Mouse (Mus musculus) forebrain, embryonic 15.5 days (tissue): ENCODE results near the gene Edar. TPM values are rescaled to one million over a fixed set of nuclear protein-coding genes. Genes with fewer than 3 reads are reported as not detected.

Experiments used
- ATAC-seq: fragments of 200-750 bp; cut with Nextera tagmentation; replicated peaks from 2 replicates; pipeline ENCODE4 v1.8.0; 2017; ENCODE audit warnings: mild to moderate bottlenecking, moderate TSS enrichment, moderate library complexity
- H3K27ac ChIP-seq: fragments of 300-500 bp; sonication (generic); replicated peaks from 2 replicates; pipeline ENCODE4 v1.5.1; 2015; ENCODE audit warnings: mild to moderate bottlenecking, inconsistent platforms
- H3K27me3 ChIP-seq: fragments of 300-500 bp; sonication (generic); 2 replicates; pipeline ENCODE4 v1.6.1; 2015; ENCODE audit warnings: inconsistent platforms
- H3K36me3 ChIP-seq: fragments of 300-500 bp; sonication (generic); 2 replicates; pipeline ENCODE4 v1.6.1; 2015; ENCODE audit warnings: mild to moderate bottlenecking, inconsistent platforms
- H3K4me1 ChIP-seq: fragments of 300-500 bp; sonication (generic); 2 replicates; pipeline ENCODE4 v1.6.1; 2015; ENCODE audit warnings: inconsistent platforms
- H3K4me2 ChIP-seq: fragments of 300-500 bp; sonication (generic); replicated peaks from 2 replicates; pipeline ENCODE4 v1.6.1; 2015; ENCODE audit warnings: mild to moderate bottlenecking, inconsistent platforms
- H3K4me3 ChIP-seq: fragments of 300-500 bp; sonication (generic); 2 replicates; pipeline ENCODE4 v1.5.1; 2015; ENCODE audit warnings: mild to moderate bottlenecking, inconsistent platforms
- H3K9ac ChIP-seq: fragments of 300-500 bp; sonication (generic); replicated peaks from 2 replicates; pipeline ENCODE4 v1.6.1; 2015; ENCODE audit warnings: mild to moderate bottlenecking, inconsistent platforms
- H3K9me3 ChIP-seq: fragments of 300-500 bp; sonication (generic); 2 replicates; pipeline ENCODE4 v1.6.1; 2016; ENCODE audit warnings: inconsistent platforms
- WGBS: fragments of 180-500 bp; shearing (Covaris S2); methylation state at CpG from one replicate; pipeline ENCODE4 v1.1.7; 2015; ENCODE audit warnings: mixed read lengths; 5-methylcytosine and 5-hydroxymethylcytosine counted together
- polyA plus RNA-seq: library from polyadenylated mRNA; unstranded; fragments of >200 nt; fragmentation: Nextera tagmentation; extraction: Ambion mirVana; gene quantifications from 2 replicates; pipeline ENCODE4 v1.2.1, GENCODE M21; 2015

Edar gene
- polyA plus RNA-seq, 1 experiment from 2014 or later = 0.90 TPM

- Histone ChIP-seq H3K27ac (peak overlapping the region; percentile 67), H3K4me1 (peaks cover 20% of the 10 kb centered on the region), H3K9me3 (no peaks in the 10 kb centered on the region), H3K27me3 (peaks cover 17% of the 10 kb centered on the region), H3K4me2 (peak overlapping the region; percentile 37; the same call in 1 of the 2 replicates), H3K36me3 (no peaks in the 10 kb centered on the region), H3K4me3 (no peak overlapping the region), H3K9ac (no peak overlapping the region)
- 7% methylated on average over 10 of the region's 10 CpGs for WGBS
- peak; percentile 88 for ATAC-seq
These were observed 2.7 kb downstream of the Edar start for GRCm38 (mm10) chr10:58672557-58673277.

GRCm38 (mm10) chr10:58663868-58664267, 11.6 kb downstream of the Edar start:
- Histone ChIP-seq H3K9ac (no peak overlapping the region), H3K4me3 (no peak overlapping the region), H3K4me2 (no peak overlapping the region), H3K27ac (no peak overlapping the region), H3K9me3 (no peaks in the 10 kb centered on the region), H3K27me3 (peaks cover 1% of the 10 kb centered on the region; the same call in 1 of the 2 replicates), H3K36me3 (no peaks in the 10 kb centered on the region), H3K4me1 (0 out of 2 replicates have a peak, but pooled peaks cover 3% of the 10 kb centered on the region)
- ATAC-seq = peak; percentile 78
- 80% methylated on average over 5 of the region's 5 CpGs for WGBS

- no peak overlapping the region for H3K4me3 ChIP-seq
- no peak overlapping the region for H3K4me2 ChIP-seq
- 0 out of 2 replicates have a peak, but pooled peaks cover 3% of the 10 kb centered on the region for H3K4me1 ChIP-seq
- H3K36me3 ChIP-seq = no peaks in the 10 kb centered on the region
- peaks cover 4% of the 10 kb centered on the region; the same call in 1 of the 2 replicates for H3K27me3 ChIP-seq
- no peak overlapping the region for H3K9ac ChIP-seq
- no peaks in the 10 kb centered on the region for H3K9me3 ChIP-seq
- 75% methylated on average over 6 of the region's 6 CpGs for WGBS
- no peak overlapping the region for H3K27ac ChIP-seq
- ATAC-seq = peak; percentile 51; the same call in 1 of the 2 replicates
These were observed 12.0 kb downstream of the Edar start for GRCm38 (mm10) chr10:58663417-58663816.

GRCm38 (mm10) chr10:58659268-58659986, 16.0 kb downstream of the Edar start:
- Histone ChIP-seq H3K4me2 (no peak overlapping the region), H3K27ac (no peak overlapping the region), H3K36me3 (no peaks in the 10 kb centered on the region), H3K9ac (no peak overlapping the region), H3K27me3 (peaks cover 17% of the 10 kb centered on the region), H3K4me3 (no peak overlapping the region), H3K4me1 (0 out of 2 replicates have a peak, but pooled peaks cover 3% of the 10 kb centered on the region), H3K9me3 (no peaks in the 10 kb centered on the region)
- WGBS = 65% methylated on average over 11 of the region's 11 CpGs
- ATAC-seq = no peak; the same call in 1 of the 2 replicates

- no peak overlapping the region for H3K4me2 ChIP-seq
- H3K4me1 ChIP-seq = peaks cover under 1% of the 10 kb centered on the region
- 44% methylated on average over 2 of the region's 2 CpGs for WGBS
- H3K36me3 ChIP-seq = no peaks in the 10 kb centered on the region
- H3K4me3 ChIP-seq = no peak overlapping the region
- H3K9me3 ChIP-seq = no peaks in the 10 kb centered on the region
- peaks cover 17% of the 10 kb centered on the region for H3K27me3 ChIP-seq
- H3K9ac ChIP-seq = no peak overlapping the region
- H3K27ac ChIP-seq = no peak overlapping the region
- no peak for ATAC-seq
These were observed 17.7 kb downstream of the Edar start for GRCm38 (mm10) chr10:58657731-58658130.

- 87% methylated on average over 3 of the region's 3 CpGs for WGBS
- Histone ChIP-seq H3K9ac (no peak overlapping the region), H3K4me1 (peaks cover 20% of the 10 kb centered on the region), H3K27me3 (peaks cover 14% of the 10 kb centered on the region), H3K36me3 (no peaks in the 10 kb centered on the region), H3K4me2 (no peak overlapping the region), H3K4me3 (no peak overlapping the region), H3K9me3 (no peaks in the 10 kb centered on the region), H3K27ac (no peak overlapping the region)
- 0 out of 2 replicates have a peak, but pooled peaks have one; percentile 33 for ATAC-seq
These were observed 21.8 kb downstream of the Edar start for GRCm38 (mm10) chr10:58653679-58654078.

- Histone ChIP-seq H3K4me2 (peak overlapping the region; percentile 32), H3K36me3 (no peaks in the 10 kb centered on the region), H3K4me3 (no peak overlapping the region), H3K27me3 (peaks cover 12% of the 10 kb centered on the region), H3K9ac (0 out of 2 replicates have a peak overlapping the region, but pooled peaks have one; percentile 8), H3K27ac (no peak overlapping the region), H3K9me3 (no peaks in the 10 kb centered on the region), H3K4me1 (peaks cover 20% of the 10 kb centered on the region)
- WGBS = 31% methylated on average over 10 of the region's 10 CpGs
- ATAC-seq = peak; percentile 17
These were observed 22.7 kb downstream of the Edar start for GRCm38 (mm10) chr10:58652418-58653394.

- Histone ChIP-seq H3K36me3 (no peaks in the 10 kb centered on the region), H3K27ac (no peak overlapping the region), H3K9me3 (no peaks in the 10 kb centered on the region), H3K27me3 (peaks cover 10% of the 10 kb centered on the region), H3K4me2 (peak overlapping the region; percentile 32), H3K4me3 (0 out of 2 replicates have a peak overlapping the region, but pooled peaks have one; percentile 3), H3K4me1 (peaks cover 20% of the 10 kb centered on the region), H3K9ac (0 out of 2 replicates have a peak overlapping the region, but pooled peaks have one; percentile 8)
- 1% methylated on average over 9 of the region's 9 CpGs for WGBS
- ATAC-seq = peak; percentile 49; the same call in 1 of the 2 replicates
These were observed 23.4 kb downstream of the Edar start for GRCm38 (mm10) chr10:58652045-58652417.

GRCm38 (mm10) chr10:58651270-58652042, 24.0 kb downstream of the Edar start:
- Histone ChIP-seq H3K4me3 (0 out of 2 replicates have a peak overlapping the region, but pooled peaks have one; percentile 3), H3K27me3 (peaks cover 7% of the 10 kb centered on the region; the same call in 1 of the 2 replicates), H3K27ac (no peak overlapping the region), H3K36me3 (no peaks in the 10 kb centered on the region), H3K9ac (no peak overlapping the region), H3K4me1 (peaks cover 20% of the 10 kb centered on the region), H3K9me3 (no peaks in the 10 kb centered on the region), H3K4me2 (peak overlapping the region; percentile 32)
- 3% methylated on average over 22 of the region's 22 CpGs for WGBS
- peak; percentile 73 for ATAC-seq

- ATAC-seq = no peak
- Histone ChIP-seq H3K27ac (no peak overlapping the region), H3K27me3 (no peaks in the 10 kb centered on the region), H3K36me3 (no peaks in the 10 kb centered on the region), H3K4me3 (no peak overlapping the region), H3K4me1 (peaks cover 25% of the 10 kb centered on the region), H3K9me3 (no peaks in the 10 kb centered on the region), H3K9ac (no peak overlapping the region), H3K4me2 (no peak overlapping the region)
- WGBS = 50% methylated on average over 5 of the region's 5 CpGs
These were observed 26.7 kb downstream of the Edar start for GRCm38 (mm10) chr10:58648787-58649186.

GRCm38 (mm10) chr10:58644671-58645070, 30.8 kb downstream of the Edar start:
- no peak overlapping the region for H3K4me3 ChIP-seq
- H3K4me1 ChIP-seq = peaks cover 14% of the 10 kb centered on the region
- 77% methylated on average over 5 of the region's 5 CpGs for WGBS
- ATAC-seq = no peak
- no peak overlapping the region for H3K27ac ChIP-seq
- no peaks in the 10 kb centered on the region for H3K27me3 ChIP-seq
- no peak overlapping the region for H3K4me2 ChIP-seq
- no peak overlapping the region for H3K9ac ChIP-seq
- no peaks in the 10 kb centered on the region for H3K9me3 ChIP-seq
- H3K36me3 ChIP-seq = no peaks in the 10 kb centered on the region
